Mouse (Mus musculus) forebrain, postnatal 0 days (tissue): Measurements from ENCODE around the gene Timeless. TPM values are rescaled to one million over a fixed set of nuclear protein-coding genes. Genes with fewer than 3 reads are reported as not detected.
A peak's percentile ranks its signal among the peaks of the same experiment; 100 is the strongest.
"Not testable (repeated sequence)": the region's sequence is repeated elsewhere in the genome, so short reads cannot be mapped to it uniquely, and the experiment has no call there.

Experiments
- ATAC-seq: fragments of 200-750 bp; cut with Nextera tagmentation; 2 replicates; pipeline ENCODE4 v1.8.0; 2017; ENCODE audit warnings: mild to moderate bottlenecking, moderate library complexity
- DNase-seq: peaks from one replicate; pipeline ENCODE4 v3.0.0-alpha.2; 2015
- H3K27ac ChIP-seq: fragments of 300-500 bp; sonication (generic); 2 replicates; pipeline ENCODE4 v1.5.1; 2014; ENCODE audit warnings: low read depth, mild to moderate bottlenecking, antibody characterized with exemption, low read length, moderate library complexity, mixed read lengths
- H3K27me3 ChIP-seq: fragments of 300-500 bp; sonication (generic); 2 replicates; pipeline ENCODE4 v1.6.1; 2014; ENCODE audit warnings: mild to moderate bottlenecking, low read length, mixed read lengths; ENCODE audit not compliant: insufficient read depth
- H3K36me3 ChIP-seq: fragments of 300-500 bp; sonication (generic); 2 replicates; pipeline ENCODE4 v1.6.1; 2014; ENCODE audit warnings: mild to moderate bottlenecking, moderate library complexity; ENCODE audit not compliant: insufficient read depth
- H3K4me1 ChIP-seq: fragments of 300-500 bp; sonication (generic); 2 replicates; pipeline ENCODE4 v1.6.1; 2014; ENCODE audit warnings: antibody characterized with exemption; ENCODE audit not compliant: insufficient read depth
- H3K4me2 ChIP-seq: fragments of 300-500 bp; sonication (generic); 2 replicates; pipeline ENCODE4 v1.6.1; 2014; ENCODE audit warnings: low read depth, mild to moderate bottlenecking, moderate library complexity
- H3K4me3 ChIP-seq: fragments of 300-500 bp; sonication (generic); 2 replicates; pipeline ENCODE4 v1.5.1; 2014; ENCODE audit warnings: low read depth, low read length, mixed read lengths
- H3K9ac ChIP-seq: fragments of 300-500 bp; sonication (generic); 2 replicates; pipeline ENCODE4 v1.6.1; 2014; ENCODE audit warnings: mild to moderate bottlenecking
- H3K9me3 ChIP-seq: fragments of 300-500 bp; sonication (generic); 2 replicates; pipeline ENCODE4 v1.6.1; 2016; ENCODE audit warnings: low read length
- CTCF ChIP-seq: sonication (generic); IDR thresholded peaks from 2 replicates; pipeline ENCODE4 v1.5.1; 2016; ENCODE audit warnings: antibody characterized with exemption, control low read depth, low read depth
- WGBS: fragments of 180-500 bp; shearing (Covaris S2); extraction: QIAGEN DNeasy Blood & Tissue Kit; methylation state at CpG from one replicate; pipeline ENCODE4 v1.1.7; 2014; 5-methylcytosine and 5-hydroxymethylcytosine counted together
- polyA plus RNA-seq: library from polyadenylated mRNA; unstranded; fragments of >200 nt; fragmentation: Nextera tagmentation; extraction: Ambion mirVana; gene quantifications from 2 replicates; pipeline ENCODE4 v1.2.1, GENCODE M21; 2015
- total RNA-seq: library from RNA; depleted of rRNA; stranded (reverse); fragments of >200 nt; gene quantifications from 2 replicates; pipeline ENCODE4 v1.2.3, GENCODE M21; 2014

The Timeless gene
- total and polyA plus RNA-seq, 2 experiments from 2014 or later, result 9.3 to 9.9 TPM

- H3K27me3 ChIP-seq, result no peaks in the 10 kb centered on the region
- DNase-seq, result no peak
- H3K27ac ChIP-seq, result peak overlapping the region; percentile 79
- 0 out of 2 replicates have a peak, but pooled peaks cover 4% of the 10 kb centered on the region for H3K4me1 ChIP-seq
- peak overlapping the region; percentile 52 for H3K4me2 ChIP-seq
- no peak for TF ChIP-seq CTCF
- peak overlapping the region; percentile 65 for H3K9ac ChIP-seq
- H3K9me3 ChIP-seq, result no peaks in the 10 kb centered on the region
- ATAC-seq, result no peak
- H3K36me3 ChIP-seq, result no peaks in the 10 kb centered on the region
- peak overlapping the region; percentile 75 for H3K4me3 ChIP-seq
- WGBS, result 40% methylated on average over 7 of the region's 7 CpGs
Measured at GRCm38 (mm10) chr10:128270866-128271265, 39.0 kb downstream of the Timeless start.

GRCm38 (mm10) chr10:128271883-128272282, 40.0 kb downstream of the Timeless start:
- Histone ChIP-seq H3K4me2 (no peak overlapping the region), H3K27ac (no peak overlapping the region), H3K36me3 (peaks cover 6% of the 10 kb centered on the region; the same call in 1 of the 2 replicates), H3K4me3 (no peak overlapping the region), H3K27me3 (no peaks in the 10 kb centered on the region), H3K9ac (no peak overlapping the region), H3K4me1 (0 out of 2 replicates have a peak, but pooled peaks cover 4% of the 10 kb centered on the region), H3K9me3 (no peaks in the 10 kb centered on the region)
- ATAC-seq, result no peak
- no peak for DNase-seq
- 66% methylated on average over 2 of the region's 2 CpGs for WGBS
- TF ChIP-seq CTCF, result peak; percentile 25; the same call in 1 of the 2 replicates

GRCm38 (mm10) chr10:128272819-128273439, 41.1 kb downstream of the Timeless start:
- not testable (repeated sequence) for H3K27ac ChIP-seq, H3K27me3 ChIP-seq, H3K4me2 ChIP-seq, ATAC-seq, H3K4me1 ChIP-seq, H3K9ac ChIP-seq, H3K4me3 ChIP-seq, H3K9me3 ChIP-seq, DNase-seq
- 93% methylated on average over 4 of the region's 7 CpGs for WGBS
- peaks cover 12% of the 10 kb centered on the region; the same call in 1 of the 2 replicates for H3K36me3 ChIP-seq

DNA sequence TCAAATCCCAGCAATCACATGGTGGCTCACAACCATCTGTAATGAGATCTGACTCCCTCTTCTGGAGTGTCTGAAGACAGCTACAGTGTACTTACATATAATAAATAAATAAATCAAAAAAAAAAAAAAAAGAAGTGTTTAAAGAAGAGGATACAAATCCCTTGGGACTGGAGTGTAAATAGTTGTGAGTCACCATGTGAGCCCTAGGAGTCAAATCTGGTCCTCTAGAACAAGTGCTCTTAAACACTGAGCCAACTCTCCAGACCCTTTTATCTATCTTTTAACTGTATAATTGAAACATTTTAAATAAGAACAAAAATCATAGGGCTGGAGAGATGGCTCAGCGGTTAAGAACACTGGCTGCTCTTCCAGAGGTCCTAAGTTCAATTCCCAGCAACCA, 43.5 kb downstream of the Timeless start:
- ATAC-seq, H3K4me2 ChIP-seq, DNase-seq, H3K27me3 ChIP-seq, H3K9me3 ChIP-seq, H3K4me1 ChIP-seq, H3K9ac ChIP-seq, H3K27ac ChIP-seq, H3K4me3 ChIP-seq: not testable (repeated sequence)
- WGBS, result 91% methylated on average over 1 of the region's 1 CpGs
- H3K36me3 ChIP-seq, result peaks cover 26% of the 10 kb centered on the region

DNA sequence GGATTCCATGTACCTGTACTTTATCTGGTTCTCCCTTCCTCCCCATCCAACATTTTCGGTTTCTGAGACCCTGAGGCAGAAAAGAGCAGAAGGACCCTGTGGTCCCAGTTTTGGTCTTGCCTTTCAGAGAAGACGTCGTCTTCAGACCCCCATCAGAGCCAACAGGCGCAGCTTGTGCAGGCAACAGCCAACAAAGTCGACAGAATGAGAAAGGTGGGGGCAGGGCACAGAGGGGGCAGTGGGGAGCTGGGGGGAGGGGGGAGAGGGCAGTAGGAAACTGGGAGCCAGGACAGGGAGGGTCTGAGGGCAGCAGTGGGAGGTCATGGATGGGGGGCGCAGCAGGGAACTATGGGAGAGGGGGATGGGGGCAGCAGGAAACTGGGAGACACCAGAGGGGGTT, 46.3 kb downstream of the Timeless start:
- no peak overlapping the region for H3K27ac ChIP-seq
- no peaks in the 10 kb centered on the region for H3K9me3 ChIP-seq
- no peak for TF ChIP-seq CTCF
- peaks cover 46% of the 10 kb centered on the region for H3K36me3 ChIP-seq
- ATAC-seq (no peak), DNase-seq (no peak)
- 60% methylated on average over 6 of the region's 6 CpGs for WGBS
- H3K9ac ChIP-seq, result no peak overlapping the region
- no peaks in the 10 kb centered on the region for H3K4me1 ChIP-seq
- H3K27me3 ChIP-seq, result no peaks in the 10 kb centered on the region
- H3K4me2 ChIP-seq, result no peak overlapping the region
- no peak overlapping the region for H3K4me3 ChIP-seq

GRCm38 (mm10) chr10:128280943-128281342, 49.1 kb downstream of the Timeless start:
- no peak overlapping the region for H3K27ac ChIP-seq
- no peak overlapping the region for H3K4me3 ChIP-seq
- TF ChIP-seq CTCF, result no peak
- H3K36me3 ChIP-seq, result peaks cover 68% of the 10 kb centered on the region
- no peaks in the 10 kb centered on the region for H3K9me3 ChIP-seq
- DNase-seq (no peak), ATAC-seq (no peak)
- H3K9ac ChIP-seq, result no peak overlapping the region
- no peaks in the 10 kb centered on the region for H3K4me1 ChIP-seq
- H3K27me3 ChIP-seq, result no peaks in the 10 kb centered on the region
- 89% methylated on average over 6 of the region's 6 CpGs for WGBS
- H3K4me2 ChIP-seq, result no peak overlapping the region

DNA sequence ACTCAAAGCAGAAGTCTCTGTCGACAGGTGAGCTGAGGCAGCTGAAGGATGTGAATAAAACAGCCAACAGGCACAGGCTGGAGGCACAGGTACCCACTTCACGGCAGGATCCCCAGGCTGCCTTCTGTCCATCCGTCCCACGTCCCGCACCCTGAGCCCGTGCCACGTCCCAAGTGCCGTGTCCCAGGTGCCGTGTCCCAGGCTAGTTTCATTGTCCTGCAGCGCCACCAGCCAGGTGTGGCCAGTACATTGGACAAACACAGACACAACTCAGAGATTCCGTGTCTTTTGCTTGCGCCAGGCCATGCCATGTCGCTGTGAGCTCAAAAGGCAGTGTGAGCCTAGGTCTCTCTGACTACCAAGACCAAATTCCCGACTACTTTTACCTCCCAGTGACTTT, 49.8 kb downstream of the Timeless start:
- no peak overlapping the region for H3K9ac ChIP-seq
- ATAC-seq (no peak), DNase-seq (no peak)
- no peaks in the 10 kb centered on the region for H3K4me1 ChIP-seq
- no peak overlapping the region for H3K4me2 ChIP-seq
- H3K9me3 ChIP-seq, result no peaks in the 10 kb centered on the region
- peaks cover 70% of the 10 kb centered on the region for H3K36me3 ChIP-seq
- H3K27me3 ChIP-seq, result no peaks in the 10 kb centered on the region
- no peak overlapping the region for H3K4me3 ChIP-seq
- TF ChIP-seq CTCF, result no peak
- WGBS, result 92% methylated on average over 14 of the region's 14 CpGs
- H3K27ac ChIP-seq, result no peak overlapping the region
